Mouse (Mus musculus): ENCODE data around the gene Cacna2d3. TPM values are rescaled to one million over a fixed set of nuclear protein-coding genes. Genes with fewer than 3 reads are reported as not detected.

The Cacna2d3 gene
- polyA plus RNA-seq, 1 experiment from 2014 or later, result 1.3 TPM

GRCm38 (mm10) chr14:29405125-29405877, 316.4 kb downstream of the Cacna2d3 start:
- Histone ChIP-seq H3K4me1 (ENCODE audit: control insufficient read depth in 2 of 2, insufficient read depth in 2 of 2, low read length in 2 of 2) (peaks cover 0 to 6% of the 10 kb centered on the region in 2 experiments; a peak in 2 of 4 replicates), H3K36me3 (ENCODE audit: control insufficient read depth, insufficient read depth, low read length) (no peaks in the 10 kb centered on the region), H3K4me3 (ENCODE audit: control insufficient read depth in 1 of 2, insufficient read depth in 1 of 2, low read depth in 1 of 2, low read length in 2 of 2) (no peak overlapping the region), H3K27ac (replicated peaks in 1 of 2; ENCODE audit: control insufficient read depth in 1 of 2, insufficient read depth in 1 of 2, low read depth in 2 of 2, low read length in 2 of 2) (no peak overlapping the region), H3K9me3 (ENCODE audit: control insufficient read depth, low read length) (no peaks in the 10 kb centered on the region), H3K27me3 (ENCODE audit: control insufficient read depth, insufficient read depth, low read length) (no peaks in the 10 kb centered on the region), H3K4me2 (ENCODE audit: low read length) (no peak overlapping the region), H3K9ac (ENCODE audit: low read length) (no peak overlapping the region)
- ATAC-seq (ENCODE audit: insufficient number of reproducible peaks, insufficient read depth, low FRiP score, low read depth), result no peak
- WGBS, result 59% methylated on average over 8 of the region's 8 CpGs

GRCm38 (mm10) chr14:29403849-29404808, 317.5 kb downstream of the Cacna2d3 start:
- Histone ChIP-seq H3K9me3 (ENCODE audit: control insufficient read depth, low read length) (no peaks in the 10 kb centered on the region), H3K4me3 (ENCODE audit: control insufficient read depth in 1 of 2, insufficient read depth in 1 of 2, low read depth in 1 of 2, low read length in 2 of 2) (no peak overlapping the region), H3K27me3 (ENCODE audit: control insufficient read depth, insufficient read depth, low read length) (no peaks in the 10 kb centered on the region), H3K36me3 (ENCODE audit: control insufficient read depth, insufficient read depth, low read length) (no peaks in the 10 kb centered on the region), H3K9ac (ENCODE audit: low read length) (no peak overlapping the region), H3K4me1 (ENCODE audit: control insufficient read depth in 2 of 2, insufficient read depth in 2 of 2, low read length in 2 of 2) (peaks cover 0 to 6% of the 10 kb centered on the region in 2 experiments; a peak in 2 of 4 replicates), H3K4me2 (ENCODE audit: low read length) (no peak overlapping the region), H3K27ac (replicated peaks in 1 of 2; ENCODE audit: control insufficient read depth in 1 of 2, insufficient read depth in 1 of 2, low read depth in 2 of 2, low read length in 2 of 2) (no peak overlapping the region)
- 63% methylated on average over 8 of the region's 8 CpGs for WGBS
- no peak for ATAC-seq (ENCODE audit: insufficient number of reproducible peaks, insufficient read depth, low FRiP score, low read depth)

- no peak for ATAC-seq (ENCODE audit: insufficient number of reproducible peaks, insufficient read depth, low FRiP score, low read depth)
- H3K27me3 ChIP-seq (ENCODE audit: control insufficient read depth, insufficient read depth, low read length), result no peaks in the 10 kb centered on the region
These were observed 319.2 kb downstream of the Cacna2d3 start for GRCm38 (mm10) chr14:29402471-29402870.

GRCm38 (mm10) chr14:29393786-29394185, 327.9 kb downstream of the Cacna2d3 start:
- H3K4me2 ChIP-seq (ENCODE audit: low read length), result no peak overlapping the region
- WGBS, result 75% methylated on average over 8 of the region's 8 CpGs
- no peak for ATAC-seq (ENCODE audit: insufficient number of reproducible peaks, insufficient read depth, low FRiP score, low read depth)
- H3K27ac ChIP-seq (replicated peaks in 1 of 2; ENCODE audit: control insufficient read depth in 1 of 2, insufficient read depth in 1 of 2, low read depth in 2 of 2, low read length in 2 of 2), result no peak overlapping the region
- no peaks in the 10 kb centered on the region for H3K9me3 ChIP-seq (ENCODE audit: control insufficient read depth, low read length)
- no peaks in the 10 kb centered on the region for H3K4me1 ChIP-seq (ENCODE audit: control insufficient read depth in 2 of 2, insufficient read depth in 2 of 2, low read length in 2 of 2)
- H3K4me3 ChIP-seq (ENCODE audit: control insufficient read depth in 1 of 2, insufficient read depth in 1 of 2, low read depth in 1 of 2, low read length in 2 of 2), result no peak overlapping the region
- H3K36me3 ChIP-seq (ENCODE audit: control insufficient read depth, insufficient read depth, low read length), result no peaks in the 10 kb centered on the region
- no peak overlapping the region for H3K9ac ChIP-seq (ENCODE audit: low read length)
- H3K27me3 ChIP-seq (ENCODE audit: control insufficient read depth, insufficient read depth, low read length), result no peaks in the 10 kb centered on the region

More at GRCm38 (mm10) chr14:29402471-29402870, 319.2 kb downstream of the Cacna2d3 start:
- Histone ChIP-seq H3K9me3 (ENCODE audit: control insufficient read depth, low read length) (no peaks in the 10 kb centered on the region), H3K4me3 (ENCODE audit: control insufficient read depth in 1 of 2, insufficient read depth in 1 of 2, low read depth in 1 of 2, low read length in 2 of 2) (no peak overlapping the region), H3K9ac (ENCODE audit: low read length) (no peak overlapping the region), H3K27ac (replicated peaks in 1 of 2; ENCODE audit: control insufficient read depth in 1 of 2, insufficient read depth in 1 of 2, low read depth in 2 of 2, low read length in 2 of 2) (no peak overlapping the region), H3K4me2 (ENCODE audit: low read length) (no peak overlapping the region), H3K4me1 (ENCODE audit: control insufficient read depth in 2 of 2, insufficient read depth in 2 of 2, low read length in 2 of 2) (peaks cover 0 to 6% of the 10 kb centered on the region in 2 experiments; a peak in 2 of 4 replicates), H3K36me3 (ENCODE audit: control insufficient read depth, insufficient read depth, low read length) (no peaks in the 10 kb centered on the region)
- WGBS, result 73% methylated on average over 8 of the region's 8 CpGs

DNA sequence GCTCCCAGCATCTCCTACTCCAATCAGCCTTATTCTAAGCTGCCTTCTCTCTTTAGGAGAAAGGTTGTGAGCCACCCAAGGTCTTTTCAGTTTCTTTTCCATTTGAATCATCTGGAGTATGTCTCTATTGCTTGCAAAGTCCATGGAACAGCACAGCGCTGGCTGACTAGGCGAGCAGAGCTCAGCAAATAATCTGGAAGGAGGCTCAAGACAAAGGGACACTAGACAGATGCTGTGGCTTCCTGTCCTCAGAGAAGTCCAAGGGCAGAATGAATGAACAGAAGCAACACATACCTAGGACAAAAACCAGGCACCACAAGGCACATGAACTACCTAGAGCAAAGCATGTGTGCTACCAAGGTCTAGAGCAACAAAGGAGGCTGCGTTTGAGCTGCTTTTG, 328.8 kb downstream of the Cacna2d3 start:
- H3K4me1 ChIP-seq (ENCODE audit: control insufficient read depth in 2 of 2, insufficient read depth in 2 of 2, low read length in 2 of 2), result no peaks in the 10 kb centered on the region
- ATAC-seq (ENCODE audit: insufficient number of reproducible peaks, insufficient read depth, low FRiP score, low read depth), result no peak
- H3K4me3 ChIP-seq (ENCODE audit: control insufficient read depth in 1 of 2, insufficient read depth in 1 of 2, low read depth in 1 of 2, low read length in 2 of 2), result no peak overlapping the region
- no peaks in the 10 kb centered on the region for H3K9me3 ChIP-seq (ENCODE audit: control insufficient read depth, low read length)
- H3K9ac ChIP-seq (ENCODE audit: low read length), result no peak overlapping the region
- no peak overlapping the region for H3K27ac ChIP-seq (replicated peaks in 1 of 2; ENCODE audit: control insufficient read depth in 1 of 2, insufficient read depth in 1 of 2, low read depth in 2 of 2, low read length in 2 of 2)
- no peak overlapping the region for H3K4me2 ChIP-seq (ENCODE audit: low read length)
- WGBS, result 87% methylated on average over 3 of the region's 3 CpGs
- H3K27me3 ChIP-seq (ENCODE audit: control insufficient read depth, insufficient read depth, low read length), result no peaks in the 10 kb centered on the region
- H3K36me3 ChIP-seq (ENCODE audit: control insufficient read depth, insufficient read depth, low read length), result no peaks in the 10 kb centered on the region

DNA sequence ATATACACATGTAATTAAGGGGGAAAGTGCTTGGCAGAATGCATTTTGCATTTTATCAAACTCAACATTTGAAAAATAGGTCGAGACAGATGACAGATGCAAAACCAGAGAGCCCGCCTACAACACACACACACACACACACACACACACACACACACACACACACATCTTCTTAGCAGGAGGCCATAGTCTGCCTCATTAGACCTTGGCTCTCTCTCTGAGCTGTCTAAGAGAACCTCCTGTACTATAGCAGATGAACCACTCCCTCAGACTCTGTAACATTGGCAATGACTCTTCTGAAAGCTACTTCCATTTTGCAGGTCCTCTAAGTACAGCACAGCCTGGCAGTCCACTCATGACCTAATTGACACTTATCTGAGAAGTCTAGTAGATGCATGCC, 330.2 kb downstream of the Cacna2d3 start:
- 87% methylated on average over 2 of the region's 2 CpGs for WGBS
- ATAC-seq (ENCODE audit: insufficient number of reproducible peaks, insufficient read depth, low FRiP score, low read depth), result no peak

DNA sequence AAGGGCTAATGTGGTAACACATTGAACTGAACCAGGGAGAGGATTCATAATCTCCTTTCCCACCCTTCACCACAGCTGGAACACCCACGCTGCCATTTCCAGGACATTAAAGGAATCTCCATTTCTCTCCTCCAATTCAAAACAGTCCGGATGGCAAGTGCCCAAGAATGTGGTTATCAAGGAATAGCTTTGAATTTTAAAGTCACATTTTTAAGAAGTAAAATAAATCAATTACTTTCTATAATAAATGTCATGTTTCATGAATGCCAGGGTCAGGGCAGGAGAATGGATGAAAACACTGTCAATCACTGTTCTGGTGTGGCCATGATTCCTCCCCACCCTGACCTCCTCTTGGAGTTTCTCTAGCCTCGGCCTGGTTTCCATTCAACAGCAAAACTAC, 333.9 kb downstream of the Cacna2d3 start:
- WGBS, result 72% methylated on average over 3 of the region's 3 CpGs
- H3K27me3 ChIP-seq (ENCODE audit: control insufficient read depth, insufficient read depth, low read length), result no peaks in the 10 kb centered on the region
- no peak for ATAC-seq (ENCODE audit: insufficient number of reproducible peaks, insufficient read depth, low FRiP score, low read depth)
- H3K27ac ChIP-seq (replicated peaks in 1 of 2; ENCODE audit: control insufficient read depth in 1 of 2, insufficient read depth in 1 of 2, low read depth in 2 of 2, low read length in 2 of 2), result no peak overlapping the region
- no peak overlapping the region for H3K4me3 ChIP-seq (ENCODE audit: control insufficient read depth in 1 of 2, insufficient read depth in 1 of 2, low read depth in 1 of 2, low read length in 2 of 2)
- no peaks in the 10 kb centered on the region for H3K9me3 ChIP-seq (ENCODE audit: control insufficient read depth, low read length)
- no peaks in the 10 kb centered on the region for H3K4me1 ChIP-seq (ENCODE audit: control insufficient read depth in 2 of 2, insufficient read depth in 2 of 2, low read length in 2 of 2)
- H3K36me3 ChIP-seq (ENCODE audit: control insufficient read depth, insufficient read depth, low read length), result no peaks in the 10 kb centered on the region
- H3K9ac ChIP-seq (ENCODE audit: low read length), result no peak overlapping the region
- H3K4me2 ChIP-seq (ENCODE audit: low read length), result no peak overlapping the region

More for the DNA sequence above, 330.2 kb downstream of the Cacna2d3 start:
- Histone ChIP-seq H3K9ac (ENCODE audit: low read length) (no peak overlapping the region), H3K36me3 (ENCODE audit: control insufficient read depth, insufficient read depth, low read length) (no peaks in the 10 kb centered on the region), H3K4me3 (ENCODE audit: control insufficient read depth in 1 of 2, insufficient read depth in 1 of 2, low read depth in 1 of 2, low read length in 2 of 2) (no peak overlapping the region), H3K27ac (replicated peaks in 1 of 2; ENCODE audit: control insufficient read depth in 1 of 2, insufficient read depth in 1 of 2, low read depth in 2 of 2, low read length in 2 of 2) (no peak overlapping the region), H3K27me3 (ENCODE audit: control insufficient read depth, insufficient read depth, low read length) (no peaks in the 10 kb centered on the region), H3K4me1 (ENCODE audit: control insufficient read depth in 2 of 2, insufficient read depth in 2 of 2, low read length in 2 of 2) (no peaks in the 10 kb centered on the region), H3K4me2 (ENCODE audit: low read length) (no peak overlapping the region), H3K9me3 (ENCODE audit: control insufficient read depth, low read length) (no peaks in the 10 kb centered on the region)
